Mouse (Mus musculus) left cerebral cortex, postnatal 25 days (tissue): ENCODE measurements at regions not wholly inside any gene's neighbourhood (a gene's known extent, or its start where the extent isn't known, plus 50 kb on each side); places are given as distances from the start of the nearest gene placed in this dataset.

Source experiments
- DNase-seq, 2 experiments: peaks; one replicate each; pipeline ENCODE4 v3.0.0; 2022; ENCODE audit warnings: low spot score in 2 of 2, mixed read lengths in 1 of 2
- intact Hi-C: fragments of 180-260 bp; cut with DNase I; formaldehyde crosslinking; loops from one replicate; pipeline ENCODE4 v1.15.1; 2025

GRCm38 (mm10) chr7:59080109-59080508 lies 148.4 kb upstream of the Ube3a start:
- intact Hi-C loops: loop anchor here (5.0 kb wide), 1 partner anchor 1573 kb away; no protein-coding TSS in a partner anchor
- peak; percentile 43 to 69 for DNase-seq
